Mouse (Mus musculus) lung, embryonic 16.5 days (tissue): ENCODE results near the gene Llgl1. TPM values are rescaled to one million over a fixed set of nuclear protein-coding genes. Genes with fewer than 3 reads are reported as not detected.

Experiments used
- ATAC-seq: fragments of 200-750 bp; cut with Nextera tagmentation; 2 replicates; pipeline ENCODE4 v1.8.0; 2017; ENCODE audit warnings: low read depth, mild to moderate bottlenecking, moderate library complexity
- H3K27ac ChIP-seq: fragments of 300-500 bp; sonication (generic); 2 replicates; pipeline ENCODE4 v1.5.1; 2014; ENCODE audit warnings: mild to moderate bottlenecking, control low read depth, low read length
- H3K27me3 ChIP-seq: fragments of 300-500 bp; sonication (generic); 2 replicates; pipeline ENCODE4 v1.6.1; 2014; ENCODE audit warnings: low read depth, low read length, mixed read lengths; ENCODE audit not compliant: control insufficient read depth, insufficient read depth
- H3K36me3 ChIP-seq: fragments of 300-500 bp; sonication (generic); 2 replicates; pipeline ENCODE4 v1.6.1; 2014; ENCODE audit warnings: low read length; ENCODE audit not compliant: control insufficient read depth, insufficient read depth
- H3K4me1 ChIP-seq: fragments of 300-500 bp; sonication (generic); replicated peaks from 2 replicates; pipeline ENCODE4 v1.6.1; 2014; ENCODE audit warnings: low read length, mixed read lengths; ENCODE audit not compliant: control insufficient read depth, insufficient read depth
- H3K4me2 ChIP-seq: fragments of 300-500 bp; sonication (generic); 2 replicates; pipeline ENCODE4 v1.6.1; 2014; ENCODE audit warnings: low read depth, low read length, control low read depth
- H3K4me3 ChIP-seq: fragments of 300-500 bp; sonication (generic); 2 replicates; pipeline ENCODE4 v1.5.1; 2014; ENCODE audit warnings: mild to moderate bottlenecking, low read length, control low read depth
- H3K9ac ChIP-seq: fragments of 300-500 bp; sonication (generic); 2 replicates; pipeline ENCODE4 v1.6.1; 2014; ENCODE audit warnings: low read length, control low read depth
- H3K9me3 ChIP-seq: fragments of 300-500 bp; sonication (generic); 2 replicates; pipeline ENCODE4 v1.6.1; 2016; ENCODE audit warnings: low read length; ENCODE audit not compliant: control insufficient read depth
- whole genome bisulfite sequencing: fragments of 180-500 bp; shearing (Covaris S2); extraction: QIAGEN DNeasy Blood & Tissue Kit; methylation state at CpG from one replicate; pipeline ENCODE4 v1.1.7; 2014; 5-methylcytosine and 5-hydroxymethylcytosine counted together
- polyA plus RNA-seq: library from polyadenylated mRNA; unstranded; fragments of >200 nt; fragmentation: Nextera tagmentation; extraction: Ambion mirVana; gene quantifications from 2 replicates; pipeline ENCODE4 v1.2.1, GENCODE M21; 2015

Llgl1 gene
- polyA plus RNA-seq, 1 experiment from 2014 or later = 51.3 TPM

GRCm38 (mm10) chr11:60715833-60716232, 16.3 kb downstream of the Llgl1 start:
- no peak for ATAC-seq
- Histone ChIP-seq H3K9ac (no peak overlapping the region), H3K9me3 (no peaks in the 10 kb centered on the region), H3K4me2 (no peak overlapping the region), H3K4me1 (no peaks in the 10 kb centered on the region), H3K27ac (no peak overlapping the region), H3K4me3 (no peak overlapping the region), H3K36me3 (peaks cover 78% of the 10 kb centered on the region), H3K27me3 (no peaks in the 10 kb centered on the region)
- WGBS = 77% methylated on average over 5 of the region's 5 CpGs

GRCm38 (mm10) chr11:60719263-60719662, 19.7 kb downstream of the Llgl1 start:
- no peaks in the 10 kb centered on the region for H3K27me3 ChIP-seq
- no peak overlapping the region for H3K4me3 ChIP-seq
- H3K9ac ChIP-seq = no peak overlapping the region
- 63% methylated on average over 5 of the region's 5 CpGs for WGBS
- H3K9me3 ChIP-seq = no peaks in the 10 kb centered on the region
- H3K36me3 ChIP-seq = peaks cover 81% of the 10 kb centered on the region
- no peak overlapping the region for H3K4me2 ChIP-seq
- no peak for ATAC-seq
- no peak overlapping the region for H3K27ac ChIP-seq
- no peaks in the 10 kb centered on the region for H3K4me1 ChIP-seq

DNA sequence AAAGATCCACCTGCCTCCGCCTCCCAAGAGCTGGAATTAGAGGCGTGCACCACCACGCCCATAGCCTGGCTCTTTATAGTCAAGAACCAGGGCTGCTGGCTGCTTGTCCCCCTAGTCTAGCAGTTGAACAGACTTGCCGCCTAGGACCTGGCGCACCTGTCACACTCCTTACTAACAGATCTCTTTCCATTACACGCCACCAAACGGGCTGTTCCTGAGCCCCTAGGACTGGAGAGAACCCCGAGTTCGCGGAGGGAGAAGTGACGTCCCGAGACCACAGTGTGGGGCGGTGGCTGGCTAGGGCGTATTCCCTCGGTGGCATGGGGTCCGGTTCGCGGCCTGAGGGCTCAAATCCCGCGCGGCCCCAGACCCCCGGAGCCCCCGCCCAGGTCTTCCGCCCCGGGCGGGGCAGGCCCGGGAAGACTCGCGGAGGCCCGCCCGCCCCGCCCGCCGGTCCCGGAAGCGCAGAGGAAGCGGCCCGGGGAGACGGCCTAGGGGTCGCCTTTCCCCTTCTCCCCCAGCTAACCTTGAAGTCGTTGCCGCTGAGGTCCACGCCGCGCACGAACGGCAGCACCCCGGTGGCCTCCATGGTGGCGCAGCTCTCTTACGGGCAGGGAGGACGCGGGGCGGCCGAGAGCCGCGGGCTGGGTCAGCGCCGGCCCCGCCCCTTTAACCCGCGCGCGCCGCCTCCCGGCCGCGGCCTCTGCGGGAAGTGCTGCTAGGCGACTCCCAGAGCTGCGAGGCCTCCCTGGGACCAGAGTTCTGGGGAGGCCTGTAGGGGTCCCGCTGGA, 27.3 kb downstream of the Llgl1 start, which contains the start of gene Flii:
Flii (minus strand) TSS at position 663 of the 791 bp plus-strand sequence.
- Histone ChIP-seq H3K9ac (peak within 1 kb of the TSS; percentile 90), H3K27me3 (no peaks in the 10 kb centered on the region), H3K4me1 (peaks cover 26% of the 10 kb centered on the region), H3K36me3 (peaks cover 22% of the 10 kb centered on the region), H3K9me3 (no peaks in the 10 kb centered on the region), H3K4me3 (peak within 1 kb of the TSS; percentile 90), H3K4me2 (peak within 1 kb of the TSS; percentile 81), H3K27ac (peak within 1 kb of the TSS; percentile 78)
- WGBS = under 1% methylated on average over 57 of the region's 71 CpGs
- peak; percentile 85 for ATAC-seq

GRCm38 (mm10) chr11:60727392-60728140, 28.0 kb downstream of the Llgl1 start:
- peak; percentile 0; the same call in 1 of the 2 replicates for ATAC-seq
- WGBS = 4% methylated on average over 12 of the region's 12 CpGs

DNA sequence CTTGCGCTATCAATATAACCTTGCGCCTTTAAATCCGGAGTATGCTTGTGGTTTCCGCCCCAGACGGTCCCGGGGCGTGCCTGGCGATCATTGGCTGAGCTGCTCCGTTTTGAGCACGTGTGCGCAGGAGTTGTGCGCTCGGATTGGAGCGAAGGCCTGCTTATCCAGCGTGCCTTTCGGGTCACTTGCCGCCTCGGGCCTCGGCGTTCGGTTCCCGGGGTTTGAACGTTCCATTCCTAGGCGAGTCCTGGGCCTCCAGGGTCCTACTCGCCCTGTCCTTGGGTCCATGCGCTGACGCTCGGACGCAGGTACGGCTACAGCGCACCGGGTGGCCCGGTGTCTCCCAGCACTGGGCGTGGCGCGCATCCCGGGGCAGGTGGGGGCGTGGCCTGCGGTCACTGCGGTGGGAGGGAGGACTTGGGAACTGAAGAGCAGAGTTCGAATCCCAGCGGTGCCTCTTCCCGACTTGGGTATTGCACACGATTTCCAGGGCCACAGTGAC, 28.8 kb downstream of the Llgl1 start, which contains the start of gene Mief2:
Mief2 (plus strand) TSS at position 139 of the 502 bp plus-strand sequence.
- peaks cover 11% of the 10 kb centered on the region for H3K36me3 ChIP-seq
- WGBS = under 1% methylated on average over 44 of the region's 44 CpGs
- H3K4me2 ChIP-seq = peak within 1 kb of the TSS; percentile 81

More at GRCm38 (mm10) chr11:60727392-60728140, 28.0 kb downstream of the Llgl1 start:
- Histone ChIP-seq H3K9ac (peak overlapping the region; percentile 90), H3K9me3 (no peaks in the 10 kb centered on the region), H3K36me3 (peaks cover 16% of the 10 kb centered on the region), H3K4me2 (peak overlapping the region; percentile 81), H3K4me3 (peak overlapping the region; percentile 90), H3K4me1 (peaks cover 26% of the 10 kb centered on the region), H3K27ac (peak overlapping the region; percentile 78), H3K27me3 (no peaks in the 10 kb centered on the region)

DNA sequence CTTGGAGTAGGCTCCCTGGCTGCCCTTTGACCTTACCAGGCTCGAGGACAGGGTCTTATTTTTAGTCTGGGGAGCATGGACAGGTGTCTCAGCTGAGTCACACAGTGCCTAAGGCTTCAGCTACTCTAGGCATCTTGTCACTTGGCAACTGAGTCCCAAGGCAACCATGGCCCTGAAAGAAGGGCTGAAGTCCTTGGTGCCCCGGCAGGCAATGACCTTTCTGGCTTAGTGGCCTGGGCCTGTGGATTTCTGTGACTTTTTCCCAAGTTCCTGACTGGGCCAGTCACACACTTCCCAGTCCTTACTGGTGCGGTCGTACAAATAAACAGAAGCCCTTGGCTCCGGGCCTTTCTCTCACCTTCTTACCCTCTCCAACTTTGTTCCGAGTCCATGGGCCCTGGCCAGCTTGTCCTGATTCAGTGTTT, 29.7 kb downstream of the Llgl1 start:
- Histone ChIP-seq H3K27me3 (no peaks in the 10 kb centered on the region), H3K4me2 (peak overlapping the region; percentile 81), H3K9me3 (no peaks in the 10 kb centered on the region), H3K36me3 (peaks cover 2% of the 10 kb centered on the region), H3K4me3 (peak overlapping the region; percentile 90), H3K4me1 (peaks cover 26% of the 10 kb centered on the region), H3K27ac (peak overlapping the region; percentile 84; the same call in 1 of the 2 replicates), H3K9ac (peak overlapping the region; percentile 22)
- WGBS = 38% methylated on average over 6 of the region's 6 CpGs
- ATAC-seq = no peak

More for the DNA sequence above, 28.8 kb downstream of the Llgl1 start, which contains the start of gene Mief2:
- ATAC-seq = peak; percentile 93
- Histone ChIP-seq H3K4me3 (peak within 1 kb of the TSS; percentile 90), H3K27me3 (no peaks in the 10 kb centered on the region), H3K4me1 (peaks cover 26% of the 10 kb centered on the region), H3K9ac (peak within 1 kb of the TSS; percentile 90), H3K9me3 (no peaks in the 10 kb centered on the region), H3K27ac (peak within 1 kb of the TSS; percentile 84)

- no peak overlapping the region for H3K9ac ChIP-seq
- no peaks in the 10 kb centered on the region; the same call in 1 of the 2 replicates for H3K36me3 ChIP-seq
- H3K4me1 ChIP-seq = peaks cover 26% of the 10 kb centered on the region
- no peak overlapping the region for H3K27ac ChIP-seq
- no peaks in the 10 kb centered on the region for H3K27me3 ChIP-seq
- no peak overlapping the region for H3K4me2 ChIP-seq
- H3K9me3 ChIP-seq = no peaks in the 10 kb centered on the region
- no peak overlapping the region for H3K4me3 ChIP-seq
- no peak for ATAC-seq
- 80% methylated on average over 9 of the region's 9 CpGs for WGBS
Measured at GRCm38 (mm10) chr11:60730169-60730568, 30.6 kb downstream of the Llgl1 start.

- Histone ChIP-seq H3K27ac (no peak overlapping the region), H3K4me1 (peaks cover 21% of the 10 kb centered on the region), H3K9me3 (no peaks in the 10 kb centered on the region), H3K36me3 (no peaks in the 10 kb centered on the region; the same call in none of the 2 replicates), H3K27me3 (no peaks in the 10 kb centered on the region), H3K4me3 (no peak overlapping the region), H3K9ac (no peak overlapping the region), H3K4me2 (no peak overlapping the region)
- 85% methylated on average over 14 of the region's 14 CpGs for WGBS
- no peak for ATAC-seq
Measured at GRCm38 (mm10) chr11:60731251-60731650, 31.7 kb downstream of the Llgl1 start.

- Histone ChIP-seq H3K36me3 (no peaks in the 10 kb centered on the region; the same call in none of the 2 replicates), H3K27me3 (no peaks in the 10 kb centered on the region), H3K4me2 (no peak overlapping the region), H3K9me3 (no peaks in the 10 kb centered on the region), H3K4me1 (peaks cover 7% of the 10 kb centered on the region), H3K27ac (no peak overlapping the region), H3K4me3 (no peak overlapping the region), H3K9ac (no peak overlapping the region)
- no peak for ATAC-seq
- WGBS = 70% methylated on average over 2 of the region's 2 CpGs
Measured at GRCm38 (mm10) chr11:60734206-60734605, 34.7 kb downstream of the Llgl1 start.
